17 mouse cellular contexts compared by ENCODE assay signal in genomic region chr5:104979040-104979513, GRCm38 (mm10). TPM values are rescaled to one million over a fixed set of nuclear protein-coding genes. Genes with fewer than 3 reads are reported as not detected.
A peak's percentile ranks its signal among the peaks of the same experiment; 100 is the strongest.
DNase-seq lines count a peak whose midpoint lies in the region; ATAC-seq lines count a peak whose summit lies in the region.
"Had no signal": no experiment of that assay in that cellular context is flagged by ENCODE, and none has a peak within 500 bp of the region (broad histone marks: within the 10 kb centered on the region; RNA-seq: fewer than 3 reads in every experiment).

No protein-coding gene starts in this region.

- H3K4me3 ChIP-seq in liver, embryonic 16.5 days (ENCODE audit: low read depth, low read length), result no peak overlapping the region
- no peak overlapping the region for H3K4me3 ChIP-seq in forebrain, embryonic 12.5 days (replicated peaks)
- H3K4me3 ChIP-seq: erythroblast, embryonic 14.5 days; lung, embryonic 15.5 days had no signal

- no peaks in the 10 kb centered on the region for H3K27me3 ChIP-seq in liver, embryonic 16.5 days (ENCODE audit: control insufficient read depth, insufficient read depth, low read depth, low read length)
- no peaks in the 10 kb centered on the region for H3K27me3 ChIP-seq in forebrain, embryonic 12.5 days
- H3K27me3 ChIP-seq: lung, embryonic 15.5 days; Patski had no signal

- no peak overlapping the region for H3K4me2 ChIP-seq in liver, embryonic 16.5 days (ENCODE audit: low read depth, low read length)
- no peak overlapping the region for H3K4me2 ChIP-seq in forebrain, embryonic 12.5 days
- H3K4me2 ChIP-seq: lung, embryonic 15.5 days had no signal

- H3K9me3 ChIP-seq in liver, embryonic 16.5 days (replicated peaks; ENCODE audit: control insufficient read depth, low read length), result no peaks in the 10 kb centered on the region
- no peaks in the 10 kb centered on the region for H3K9me3 ChIP-seq in forebrain, embryonic 12.5 days
- H3K9me3 ChIP-seq: lung, embryonic 15.5 days had no signal

- no peak overlapping the region for H3K27ac ChIP-seq in liver, embryonic 16.5 days (ENCODE audit: low read length)
- no peak overlapping the region for H3K27ac ChIP-seq in forebrain, embryonic 12.5 days
- H3K27ac ChIP-seq: lung, embryonic 15.5 days had no signal

- H3K36me3 ChIP-seq in liver, embryonic 16.5 days (ENCODE audit: control insufficient read depth, insufficient read depth), result no peaks in the 10 kb centered on the region
- no peaks in the 10 kb centered on the region for H3K36me3 ChIP-seq in forebrain, embryonic 12.5 days (replicated peaks)
- H3K36me3 ChIP-seq: lung, embryonic 15.5 days had no signal

- DNase-seq in layer of hippocampus, adult 9-11 months, result peak; percentile 3
- no peak for DNase-seq in layer of hippocampus, adult 11-12 months (ENCODE audit: low spot score)
- peak; percentile 25 to 41 for DNase-seq in thymus, postnatal 10 days (ENCODE audit: low spot score in 2 of 2)
- DNase-seq in urinary bladder, postnatal 4 days (ENCODE audit: low spot score in 2 of 2), result no peak
- no peak for DNase-seq in embryo, embryonic 9.5 days (ENCODE audit: extremely low spot score)
- DNase-seq: heart, adult 18-20 months; heart, postnatal 10 days; kidney, postnatal 14 days; spleen, adult 18-20 months had no signal

- no peaks in the 10 kb centered on the region for H3K4me1 ChIP-seq in liver, embryonic 16.5 days (ENCODE audit: control insufficient read depth, low read depth, low read length)
- H3K4me1 ChIP-seq in forebrain, embryonic 12.5 days, result no peaks in the 10 kb centered on the region
- H3K4me1 ChIP-seq: lung, embryonic 15.5 days had no signal

- WGBS in liver, embryonic 16.5 days (ENCODE audit: insufficient replicate concordance), result 14% methylated on average over 2 of the region's 2 CpGs
- 71% methylated on average over 2 of the region's 2 CpGs for whole genome bisulfite sequencing in forebrain, embryonic 12.5 days

- no peak overlapping the region for H3K9ac ChIP-seq in liver, embryonic 16.5 days (ENCODE audit: low read depth, low read length)
- H3K9ac ChIP-seq in forebrain, embryonic 12.5 days, result no peak overlapping the region
- H3K9ac ChIP-seq: lung, embryonic 15.5 days had no signal

- ATAC-seq in common myeloid progenitor, adult 5-6 weeks (replicated peaks; ENCODE audit: low read depth, poor library complexity, severe bottlenecking), result peak; percentile 88
- 0 out of 2 replicates have a peak, but pooled peaks have one; percentile 21 for ATAC-seq in liver, embryonic 16.5 days (ENCODE audit: low read depth)
- no peak for ATAC-seq in forebrain, embryonic 12.5 days (ENCODE audit: low FRiP score)
- ATAC-seq: CD4-positive, CD25-positive, alpha-beta regulatory T cell, adult 4 months; intestine, embryonic 16.5 days; Patski had no signal

RNA-seq across cellular contexts. Expression of gene Abcg3, which starts 3.4 kb away (rescaled TPM):
- total RNA-seq in common myeloid progenitor, adult 5-6 weeks (2017), result 0.32 TPM in 1 of 2 replicates, not detected in the other
- polyA plus RNA-seq in liver, embryonic 16.5 days (2015; fragmentation: Nextera tagmentation; extraction: Ambion mirVana), result 5.5 and 5.8 TPM in 2 replicates
- polyA plus RNA-seq in forebrain, embryonic 12.5 days (2016; fragmentation: Nextera tagmentation; extraction: Ambion mirVana), result 0.19 and 0.37 TPM in 2 replicates
- polyA plus RNA-seq: erythroblast, embryonic 14.5 days; Patski had no signal

Comparison
In these comparisons a context has a peak if more than half of its experiments do, and no peak if none do; other contexts are left out.
1. DNase-seq: peak in layer of hippocampus, adult 9-11 months (single experiment) and thymus, postnatal 10 days (2 of 2); none in layer of hippocampus, adult 11-12 months (single experiment), urinary bladder, postnatal 4 days (0 of 2) and embryo, embryonic 9.5 days (single experiment).